Mouse (Mus musculus) left cerebral cortex, postnatal 4 days (tissue): ENCODE data around the gene Tmem100. TPM values are rescaled to one million over a fixed set of nuclear protein-coding genes. Genes with fewer than 3 reads are reported as not detected.

Source experiments
- DNase-seq: peaks from one replicate; pipeline ENCODE4 v3.0.0-alpha.2; 2022
- intact Hi-C: fragments of 180-260 bp; cut with DNase I; formaldehyde crosslinking; loops from one replicate; pipeline ENCODE4 v1.15.1; 2025
- total RNA-seq, 2 experiments: library from RNA; stranded (reverse); gene quantifications; 2 replicates each; pipeline ENCODE4 v1.2.3; 2021

Tmem100 gene
- total RNA-seq, 2 experiments from 2014 or later = 11.9 to 12.7 TPM

GRCm38 (mm10) chr11:90007791-90008531, 22.2 kb upstream of the Tmem100 start:
- intact Hi-C loops = no loop called here
- DNase-seq = no peak

GRCm38 (mm10) chr11:90013657-90014056, 16.5 kb upstream of the Tmem100 start:
- intact Hi-C loops = no loop called here
- no peak for DNase-seq

- DNase-seq = no peak
- intact Hi-C loops = no loop called here
These were observed 14.9 kb upstream of the Tmem100 start for GRCm38 (mm10) chr11:90015281-90015680.

- DNase-seq = peak; percentile 29
- intact Hi-C loops = no loop called here
These were observed 11.0 kb upstream of the Tmem100 start for GRCm38 (mm10) chr11:90019161-90019560.

GRCm38 (mm10) chr11:90025891-90026801, 4.0 kb upstream of the Tmem100 start:
- no peak for DNase-seq
- intact Hi-C loops = no loop called here

GRCm38 (mm10) chr11:90026802-90027174, 3.4 kb upstream of the Tmem100 start:
- no peak for DNase-seq
- intact Hi-C loops = no loop called here

GRCm38 (mm10) chr11:90027216-90027615, 2.9 kb upstream of the Tmem100 start:
- intact Hi-C loops = no loop called here
- no peak for DNase-seq

- intact Hi-C loops = no loop called here
- DNase-seq = no peak
These were observed 1.4 kb upstream of the Tmem100 start for GRCm38 (mm10) chr11:90028746-90029145.

GRCm38 (mm10) chr11:90029354-90029753, 794 bp upstream of the Tmem100 start:
- intact Hi-C loops = no loop called here
- DNase-seq = peak; percentile 69

- intact Hi-C loops = loop anchor here (10.0 kb wide), 1 partner anchor 134 kb away; no protein-coding TSS in a partner anchor
- DNase-seq = peak; percentile 33
These were observed 409 bp downstream of the Tmem100 start for GRCm38 (mm10) chr11:90030557-90030956.

- intact Hi-C loops = loop anchor here (10.0 kb wide), 1 partner anchor 134 kb away; no protein-coding TSS in a partner anchor
- no peak for DNase-seq
These were observed 928 bp downstream of the Tmem100 start for GRCm38 (mm10) chr11:90031076-90031475.

GRCm38 (mm10) chr11:90032807-90033206, 2.7 kb downstream of the Tmem100 start:
- DNase-seq = no peak
- intact Hi-C loops = loop anchor here (10.0 kb wide), 1 partner anchor 132 kb away; no protein-coding TSS in a partner anchor

- intact Hi-C loops = loop anchor here (10.0 kb wide), 1 partner anchor 131 kb away; no protein-coding TSS in a partner anchor
- DNase-seq = no peak
These were observed 3.3 kb downstream of the Tmem100 start for GRCm38 (mm10) chr11:90033442-90033841.

GRCm38 (mm10) chr11:90034646-90035045, 4.5 kb downstream of the Tmem100 start:
- no peak for DNase-seq
- intact Hi-C loops = loop anchor here (10.0 kb wide), 1 partner anchor 130 kb away; no protein-coding TSS in a partner anchor

GRCm38 (mm10) chr11:90035532-90035931, 5.4 kb downstream of the Tmem100 start:
- no peak for DNase-seq
- intact Hi-C loops = loop anchor here (10.0 kb wide), 1 partner anchor 129 kb away; no protein-coding TSS in a partner anchor

- DNase-seq = no peak
- intact Hi-C loops = loop anchor here (10.0 kb wide), 1 partner anchor 128 kb away; no protein-coding TSS in a partner anchor
These were observed 6.3 kb downstream of the Tmem100 start for GRCm38 (mm10) chr11:90036416-90036815.

GRCm38 (mm10) chr11:90038022-90038421, 7.9 kb downstream of the Tmem100 start:
- peak; percentile 38 for DNase-seq
- intact Hi-C loops = loop anchor here (10.0 kb wide), 1 partner anchor 127 kb away; no protein-coding TSS in a partner anchor

GRCm38 (mm10) chr11:90044459-90044858, 14.3 kb downstream of the Tmem100 start:
- intact Hi-C loops = no loop called here
- DNase-seq = no peak

- intact Hi-C loops = no loop called here
- DNase-seq = no peak
These were observed 16.1 kb downstream of the Tmem100 start for GRCm38 (mm10) chr11:90046211-90046610.

GRCm38 (mm10) chr11:90047271-90047670, 17.1 kb downstream of the Tmem100 start:
- DNase-seq = no peak
- intact Hi-C loops = no loop called here

- DNase-seq = no peak
- intact Hi-C loops = no loop called here
These were observed 19.9 kb downstream of the Tmem100 start for GRCm38 (mm10) chr11:90050016-90050415.
